Mouse (Mus musculus): ENCODE data around the gene Ptbp1.
"Not testable (repeated sequence)": the region's sequence is repeated elsewhere in the genome, so short reads cannot be mapped to it uniquely, and the experiment has no call there.

The Ptbp1 gene

DNA sequence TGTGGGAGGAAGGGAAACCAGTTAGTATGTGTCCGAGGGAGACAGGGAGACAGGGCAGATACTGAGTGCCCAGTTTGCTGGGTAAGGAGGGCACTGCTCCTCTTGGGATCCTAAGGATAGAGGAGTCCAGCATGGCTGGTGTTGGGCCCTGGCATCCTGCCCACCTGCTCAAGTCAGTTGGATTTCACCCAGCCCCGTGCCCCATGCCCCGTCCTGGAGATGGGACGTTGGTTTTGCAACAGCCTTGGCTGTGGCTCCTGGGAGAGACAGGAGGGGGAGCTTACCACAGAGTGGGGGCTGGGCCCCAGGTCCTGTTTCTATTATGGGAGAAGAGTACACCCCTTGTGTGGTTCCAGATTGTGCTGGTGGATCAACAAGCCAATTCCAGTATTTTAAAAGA is 30.2 kb downstream of the Ptbp1 start:
- DNase-seq, result no peak

- not testable (repeated sequence) for DNase-seq
Measured at GRCm38 (mm10) chr10:79884938-79885337, 30.7 kb downstream of the Ptbp1 start.

DNA sequence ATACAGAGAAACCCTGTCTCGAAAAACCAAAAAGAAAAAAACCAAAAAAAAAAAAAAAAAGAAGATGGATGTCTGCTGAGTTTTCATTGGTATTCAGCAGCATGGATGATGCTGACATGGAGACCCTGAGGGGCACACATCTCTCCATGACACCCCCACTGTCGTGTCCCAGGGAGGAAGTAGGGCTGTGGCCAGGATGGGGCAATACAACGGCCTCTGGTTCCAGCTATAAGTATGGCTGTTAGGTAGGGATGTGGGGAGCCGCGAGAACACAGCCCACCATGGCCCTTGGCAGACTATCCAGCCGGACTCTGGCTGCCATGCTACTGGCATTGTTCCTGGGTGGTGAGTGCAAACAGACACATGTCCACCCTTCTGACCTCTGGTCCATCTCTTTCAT is 31.8 kb downstream of the Ptbp1 start, which contains the start of gene Elane:
Gene Elane, plus strand, starts transcription at position 194 of the 400 bp plus-strand sequence.
- no peak for DNase-seq

- DNase-seq, result no peak
Measured at GRCm38 (mm10) chr10:79886611-79887010, 32.4 kb downstream of the Ptbp1 start.

DNA sequence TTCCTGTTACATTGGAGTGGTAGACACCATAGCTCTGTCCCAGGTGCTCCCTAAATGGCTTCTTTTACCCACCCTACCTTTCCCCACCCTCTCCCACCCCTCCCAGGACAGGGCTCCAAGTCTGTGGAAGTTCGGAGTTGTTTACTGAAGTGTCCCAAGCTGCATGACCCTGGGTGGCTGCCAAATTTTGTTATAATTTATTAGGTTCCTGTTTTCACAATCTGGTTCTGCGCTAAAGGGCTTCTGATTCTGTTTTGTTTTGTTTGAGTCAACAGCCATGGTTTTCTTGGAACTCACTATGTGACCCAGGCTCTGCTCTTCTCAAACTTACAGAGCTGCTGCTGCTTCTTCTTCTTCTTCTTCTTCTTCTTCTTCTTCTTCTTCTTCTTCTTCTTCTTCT is 35.2 kb downstream of the Ptbp1 start:
- no peak for DNase-seq

- no peak for DNase-seq
Measured at GRCm38 (mm10) chr10:79890670-79891069, 36.4 kb downstream of the Ptbp1 start, which contains the start of gene Cfd. Gene Cfd (plus strand): TSS chr10:79890853.

- DNase-seq, result peak; percentile 85
Measured at GRCm38 (mm10) chr10:79892451-79893118, 38.4 kb downstream of the Ptbp1 start.

- no peak for DNase-seq
Measured at GRCm38 (mm10) chr10:79896306-79896705, 42.1 kb downstream of the Ptbp1 start.

GRCm38 (mm10) chr10:79896814-79897213 is 42.6 kb downstream of the Ptbp1 start:
- no peak for DNase-seq

DNA sequence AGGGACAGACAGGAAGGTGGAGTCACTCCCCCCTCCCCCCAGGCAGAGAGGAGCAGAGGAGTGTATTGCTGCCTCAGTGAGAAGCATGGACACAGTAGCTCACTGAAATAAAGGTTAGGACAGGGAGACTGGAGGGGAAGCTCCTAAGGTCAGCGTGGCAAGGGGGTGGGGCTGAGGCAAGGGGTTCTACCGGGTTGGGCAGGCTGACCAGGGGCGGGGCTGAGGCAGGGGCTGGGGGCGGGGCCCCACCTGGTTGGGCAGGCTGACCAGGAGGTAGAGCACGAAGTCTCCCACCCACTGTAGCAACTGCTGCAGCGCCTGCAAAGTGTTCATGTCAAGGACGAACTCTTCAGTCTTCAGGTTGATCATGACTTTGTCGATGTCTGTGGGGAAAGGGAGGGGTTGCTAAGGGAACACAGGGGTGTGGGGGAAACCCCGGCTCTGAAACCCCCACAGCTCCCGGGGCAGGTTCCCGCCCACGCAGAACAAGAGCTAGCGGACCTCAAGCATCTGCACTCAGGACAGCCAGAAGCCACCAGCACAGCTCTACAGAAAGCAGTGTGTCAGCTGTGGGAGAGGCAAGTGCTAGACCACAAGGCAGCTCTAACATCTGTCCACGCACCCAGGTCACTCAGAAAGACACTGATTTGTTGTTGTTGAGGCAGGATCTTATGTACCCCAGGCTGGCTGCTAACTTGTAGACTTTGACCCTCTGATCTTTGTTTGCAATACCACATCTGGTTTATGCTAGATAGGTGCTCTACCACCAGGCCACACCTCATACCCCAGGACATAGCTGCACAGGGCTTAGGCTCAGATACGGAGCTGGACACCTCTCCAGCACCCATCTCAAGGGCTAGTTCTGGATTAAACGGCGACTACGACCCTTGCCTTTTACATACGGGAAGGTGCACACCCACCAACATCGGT is 43.4 kb downstream of the Ptbp1 start:
- peak; percentile 76 for DNase-seq

GRCm38 (mm10) chr10:79900951-79901410 is 46.8 kb downstream of the Ptbp1 start:
- no peak for DNase-seq

- no peak for DNase-seq
Measured at GRCm38 (mm10) chr10:79906712-79907111, 52.5 kb downstream of the Ptbp1 start.

DNA sequence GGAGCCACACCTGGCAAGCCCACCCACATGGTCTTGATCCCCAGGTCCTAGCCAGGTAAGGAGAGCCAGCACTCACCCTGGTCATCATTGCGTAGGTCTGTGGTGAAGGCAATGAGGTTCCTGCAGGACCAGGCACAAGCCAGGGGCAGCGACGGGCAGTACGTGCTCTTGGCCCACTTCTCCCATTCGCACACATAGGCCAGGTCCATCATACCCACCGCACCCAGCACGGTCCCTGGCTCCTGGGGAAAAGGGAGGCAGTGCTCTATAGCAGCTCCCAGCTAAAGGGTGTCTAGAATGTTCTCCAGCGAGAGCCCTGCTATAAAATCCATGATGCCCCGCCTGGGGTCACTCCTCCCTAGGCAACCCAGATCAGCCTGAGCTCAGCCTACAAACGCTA is 53.2 kb downstream of the Ptbp1 start:
- DNase-seq, result no peak

GRCm38 (mm10) chr10:79908167-79909091 is 54.2 kb downstream of the Ptbp1 start, which contains the start of gene Med16:
Gene Med16 (minus strand): TSS chr10:79908923.
- DNase-seq, result peak; percentile 96

DNA sequence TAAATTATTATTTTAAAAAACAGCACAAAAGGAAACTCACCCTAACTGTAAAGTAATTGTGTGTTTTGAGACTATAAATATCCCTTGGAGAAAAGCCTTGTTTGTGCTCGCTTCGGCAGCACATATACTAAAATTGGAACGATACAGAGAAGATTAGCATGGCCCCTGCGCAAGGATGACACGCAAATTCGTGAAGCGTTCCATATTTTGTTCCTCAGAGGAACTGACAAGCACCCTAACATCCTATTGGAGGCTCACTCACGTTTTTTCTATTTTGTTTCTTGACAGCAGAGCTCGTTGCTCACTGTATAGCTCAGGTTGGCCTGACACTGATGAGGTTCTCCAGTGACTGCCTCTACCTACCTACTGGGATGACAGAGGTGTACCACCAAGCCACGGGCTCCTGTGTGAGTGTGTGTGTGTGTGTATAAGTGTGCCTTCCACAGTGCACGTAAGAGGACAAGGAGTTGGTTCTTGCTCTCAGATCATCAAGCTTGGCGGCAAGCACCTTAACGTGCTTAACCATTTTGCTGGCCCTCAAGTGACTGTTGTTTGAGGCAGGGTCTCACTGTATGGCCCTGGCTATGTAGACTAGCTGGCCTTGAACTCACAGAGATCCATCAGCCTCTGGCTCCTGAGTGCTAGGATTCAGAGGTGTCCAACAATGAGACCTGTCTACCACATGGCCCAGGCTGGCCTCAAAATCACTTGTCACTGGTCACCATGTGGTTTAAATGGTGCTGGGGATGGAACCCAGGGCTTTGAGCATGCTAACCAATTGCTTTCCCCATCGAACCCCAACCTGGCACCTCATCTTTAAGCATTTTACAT is 55.1 kb downstream of the Ptbp1 start:
- peak; percentile 31 for DNase-seq

DNA sequence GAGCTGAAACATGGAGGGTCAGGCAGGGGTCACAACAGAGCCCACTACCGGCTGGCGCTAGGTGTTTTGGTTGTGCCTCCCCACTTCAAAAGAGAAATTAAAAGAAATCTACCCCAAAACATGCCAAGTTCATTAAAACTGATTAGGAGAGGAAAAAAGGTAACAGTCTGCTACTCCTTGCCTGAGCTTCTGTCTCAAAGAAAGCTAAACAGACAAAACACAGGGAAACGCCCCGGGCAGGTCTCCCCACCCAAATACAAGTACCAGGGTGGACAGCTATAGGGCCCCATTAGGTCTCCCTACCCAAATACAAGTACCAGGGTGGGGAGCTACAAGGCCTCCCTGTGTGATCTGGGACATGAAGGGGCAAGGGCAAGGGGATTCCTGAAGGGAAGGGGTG is 56.3 kb downstream of the Ptbp1 start, which contains the start of gene Gm26602:
Gene Gm26602, plus strand, starts transcription at position 301 of the 400 bp plus-strand sequence.
- DNase-seq, result no peak

GRCm38 (mm10) chr10:79912412-79912811 is 58.2 kb downstream of the Ptbp1 start:
- DNase-seq, result peak; percentile 42

Measured in liver (tissue).